Mouse (Mus musculus) layer of hippocampus, adult 18-20 months (tissue): ENCODE data around the gene Zfyve27. TPM values are rescaled to one million over a fixed set of nuclear protein-coding genes. Genes with fewer than 3 reads are reported as not detected.

Experiments
- DNase-seq, 2 experiments: peaks; one replicate each; pipeline ENCODE4 v3.0.0; 2022; ENCODE audit warnings: low spot score in 2 of 2
- total RNA-seq, 2 experiments: library from RNA; stranded (reverse); gene quantifications; 2 replicates each; pipeline ENCODE4 v1.2.3; 2021

Gene Zfyve27
- total RNA-seq, 2 experiments from 2014 or later, result 90.6 to 94.5 TPM

GRCm38 (mm10) chr19:42230288-42230568 lies 66.5 kb downstream of the Zfyve27 start:
- DNase-seq, result no peak

GRCm38 (mm10) chr19:42230986-42231385 lies 67.2 kb downstream of the Zfyve27 start:
- DNase-seq, result no peak

GRCm38 (mm10) chr19:42237602-42238340 lies 74.0 kb downstream of the Zfyve27 start:
- no peak for DNase-seq

GRCm38 (mm10) chr19:42238341-42238715 lies 74.6 kb downstream of the Zfyve27 start:
- DNase-seq, result no peak

GRCm38 (mm10) chr19:42240881-42241280 lies 77.1 kb downstream of the Zfyve27 start:
- DNase-seq, result no peak

GRCm38 (mm10) chr19:42243401-42243800 lies 79.7 kb downstream of the Zfyve27 start:
- DNase-seq, result no peak

Other genes starting within 250 kb of the Zfyve27 start
- 10 to 100 TPM; 24.9 to 28.3 TPM for gene Exosc1, start 230.5 kb upstream of the Zfyve27 start, total RNA-seq
- gene Zdhhc16, start 230.5 kb upstream of the Zfyve27 start, total RNA-seq, result 10 to 100 TPM; 34.6 to 38.8 TPM
- gene Mms19, start 182.8 kb upstream of the Zfyve27 start, total RNA-seq, result 10 to 100 TPM; 28.7 to 34.6 TPM
- 10 to 100 TPM; 13.4 to 14.6 TPM for gene Ubtd1, start 182.2 kb upstream of the Zfyve27 start, total RNA-seq
- gene Ankrd2, start 128.0 kb upstream of the Zfyve27 start, total RNA-seq, result under 1 TPM in 1 of 2 experiments, not detected in 1; 0.30 TPM
- gene Hoga1, start 118.3 kb upstream of the Zfyve27 start, total RNA-seq, result 1 to 10 TPM; 8.7 to 9.4 TPM
- 1 to 10 TPM; 1.6 to 2.1 TPM for gene 4933411K16Rik, start 111.7 kb upstream of the Zfyve27 start, total RNA-seq
- 10 to 100 TPM; 71.3 TPM for gene Morn4, start 77.6 kb upstream of the Zfyve27 start, total RNA-seq
- 10 to 100 TPM; 69.2 to 69.6 TPM for gene Pi4k2a, start 73.5 kb upstream of the Zfyve27 start, total RNA-seq
- gene Avpi1, start 34.9 kb upstream of the Zfyve27 start, total RNA-seq, result 10 to 100 TPM; 18.8 to 20.6 TPM
- 1 to 10 TPM; 5.1 to 5.8 TPM for gene Marveld1, start 16.6 kb upstream of the Zfyve27 start, total RNA-seq
- gene Sfrp5, start 38.3 kb downstream of the Zfyve27 start, total RNA-seq, result under 1 TPM; 0.23 to 0.42 TPM
- 10 to 100 TPM; 64.3 to 64.4 TPM for gene Golga7b, start 83.6 kb downstream of the Zfyve27 start, total RNA-seq